Comparison of ENCODE assay signal across 7 mouse cellular contexts in genomic region chr11:69088103-69088855, GRCm38 (mm10). TPM values are rescaled to one million over a fixed set of nuclear protein-coding genes. Genes with fewer than 3 reads are reported as not detected.
A peak's percentile ranks its signal among the peaks of the same experiment; 100 is the strongest.
DNase-seq lines count a peak whose midpoint lies in the region; ATAC-seq lines count a peak whose summit lies in the region.

Gene Vamp2 (plus strand): TSS chr11:69088490.

- H3K4me1 ChIP-seq in intestine, embryonic 16.5 days (ENCODE audit: control insufficient read depth, insufficient read depth, low read length) = peaks cover 41% of the 10 kb centered on the region
- peaks cover 49% of the 10 kb centered on the region for H3K4me1 ChIP-seq in limb, embryonic 10.5 days
- peaks cover 34% of the 10 kb centered on the region for H3K4me1 ChIP-seq in midbrain, embryonic 12.5 days

- H3K4me2 ChIP-seq in intestine, embryonic 16.5 days (ENCODE audit: low read depth, low read length) = peak within 1 kb of the TSS; percentile 89
- peak within 1 kb of the TSS; percentile 83 for H3K4me2 ChIP-seq in midbrain, embryonic 12.5 days (replicated peaks)

- peak within 1 kb of the TSS; percentile 97 for H3K4me3 ChIP-seq in intestine, embryonic 16.5 days (ENCODE audit: low read length)
- H3K4me3 ChIP-seq in limb, embryonic 10.5 days = peak within 1 kb of the TSS; percentile 100
- peak within 1 kb of the TSS; percentile 99 for H3K4me3 ChIP-seq in midbrain, embryonic 12.5 days

- 1% methylated on average over 49 of the region's 67 CpGs for WGBS in intestine, embryonic 16.5 days
- WGBS in limb, embryonic 10.5 days = under 1% methylated on average over 65 of the region's 67 CpGs
- 2% methylated on average over 54 of the region's 67 CpGs for WGBS in midbrain, embryonic 12.5 days

- peak; percentile 92 to 95 for DNase-seq in adrenal gland, adult 18-20 months (ENCODE audit: low spot score in 2 of 2)
- DNase-seq in embryo, embryonic 11.5 days (ENCODE audit: low read depth, low spot score) = peak; percentile 84
- DNase-seq in gastrocnemius, postnatal 4 days (ENCODE audit: low spot score in 2 of 2) = peak; percentile 89 to 92
- DNase-seq in limb, embryonic 10.5 days (ENCODE audit: low spot score) = peak; percentile 98
- peak; percentile 81 for DNase-seq in skeletal muscle tissue, adult 2 months (ENCODE audit: low read depth, low spot score)

- H3K9me3 ChIP-seq in intestine, embryonic 16.5 days (ENCODE audit: control insufficient read depth, low read length) = no peaks in the 10 kb centered on the region
- no peaks in the 10 kb centered on the region for H3K9me3 ChIP-seq in limb, embryonic 10.5 days (replicated peaks)
- H3K9me3 ChIP-seq in midbrain, embryonic 12.5 days = no peaks in the 10 kb centered on the region

- H3K9ac ChIP-seq in intestine, embryonic 16.5 days (ENCODE audit: low read depth, low read length) = peak within 1 kb of the TSS; percentile 100
- H3K9ac ChIP-seq in midbrain, embryonic 12.5 days (replicated peaks) = peak within 1 kb of the TSS; percentile 99

- H3K36me3 ChIP-seq in intestine, embryonic 16.5 days (ENCODE audit: control insufficient read depth, insufficient read depth, low read length) = peaks cover 2% of the 10 kb centered on the region; the same call in 1 of the 2 replicates
- peaks cover 34% of the 10 kb centered on the region for H3K36me3 ChIP-seq in limb, embryonic 10.5 days
- H3K36me3 ChIP-seq in midbrain, embryonic 12.5 days = peaks cover 29% of the 10 kb centered on the region

- H3K27ac ChIP-seq in intestine, embryonic 16.5 days (ENCODE audit: low read length) = peak within 1 kb of the TSS; percentile 93
- H3K27ac ChIP-seq in limb, embryonic 10.5 days = peak within 1 kb of the TSS; percentile 100
- H3K27ac ChIP-seq in midbrain, embryonic 12.5 days (replicated peaks) = peak within 1 kb of the TSS; percentile 96

- no peaks in the 10 kb centered on the region for H3K27me3 ChIP-seq in intestine, embryonic 16.5 days (replicated peaks; ENCODE audit: control insufficient read depth, insufficient read depth, low read length)
- H3K27me3 ChIP-seq in limb, embryonic 10.5 days (ENCODE audit: low read depth, poor library complexity, severe bottlenecking) = no peaks in the 10 kb centered on the region
- H3K27me3 ChIP-seq in midbrain, embryonic 12.5 days = no peaks in the 10 kb centered on the region

- ATAC-seq in intestine, embryonic 16.5 days = peak; percentile 68
- ATAC-seq in midbrain, embryonic 12.5 days (ENCODE audit: low FRiP score, low read depth) = peak; percentile 83

RNA-seq across cellular contexts. Expression of gene Vamp2, which starts in this region (rescaled TPM):
- total RNA-seq in adrenal gland, adult 18-20 months (2021) = 100 to 1,000 TPM; 106 to 137 TPM
- 10 to 100 TPM; 61.1 to 70.4 TPM for total RNA-seq in gastrocnemius, postnatal 4 days (2021)
- polyA plus RNA-seq in intestine, embryonic 16.5 days (2015; fragmentation: Nextera tagmentation; extraction: Ambion mirVana) = 65.8 TPM in 2 replicates
- polyA plus RNA-seq in limb, embryonic 10.5 days (2016; fragmentation: Nextera tagmentation; extraction: Ambion mirVana) = 51.1 and 72.1 TPM in 2 replicates
- polyA plus RNA-seq in midbrain, embryonic 12.5 days (2016; fragmentation: Nextera tagmentation; extraction: Ambion mirVana) = 123 and 131 TPM in 2 replicates

Comparison
In these comparisons a context has a peak if more than half of its experiments do, and no peak if none do; other contexts are left out.
1. Peak in every context shown above with its lines: DNase-seq, ATAC-seq, H3K4me3 ChIP-seq and H3K27ac ChIP-seq.